Mouse (Mus musculus) stomach, postnatal 0 days (tissue): ENCODE results near the gene Cpt1c.

Source experiments
- CTCF ChIP-seq: IDR thresholded peaks from 2 replicates; pipeline ENCODE4 v1.5.1; 2016; ENCODE audit warnings: antibody characterized with exemption, low read depth, mild to moderate bottlenecking, moderate library complexity
- EP300 ChIP-seq: optimal IDR thresholded peaks from 2 replicates; pipeline ENCODE3; 2016; ENCODE audit warnings: antibody characterized with exemption

DNA sequence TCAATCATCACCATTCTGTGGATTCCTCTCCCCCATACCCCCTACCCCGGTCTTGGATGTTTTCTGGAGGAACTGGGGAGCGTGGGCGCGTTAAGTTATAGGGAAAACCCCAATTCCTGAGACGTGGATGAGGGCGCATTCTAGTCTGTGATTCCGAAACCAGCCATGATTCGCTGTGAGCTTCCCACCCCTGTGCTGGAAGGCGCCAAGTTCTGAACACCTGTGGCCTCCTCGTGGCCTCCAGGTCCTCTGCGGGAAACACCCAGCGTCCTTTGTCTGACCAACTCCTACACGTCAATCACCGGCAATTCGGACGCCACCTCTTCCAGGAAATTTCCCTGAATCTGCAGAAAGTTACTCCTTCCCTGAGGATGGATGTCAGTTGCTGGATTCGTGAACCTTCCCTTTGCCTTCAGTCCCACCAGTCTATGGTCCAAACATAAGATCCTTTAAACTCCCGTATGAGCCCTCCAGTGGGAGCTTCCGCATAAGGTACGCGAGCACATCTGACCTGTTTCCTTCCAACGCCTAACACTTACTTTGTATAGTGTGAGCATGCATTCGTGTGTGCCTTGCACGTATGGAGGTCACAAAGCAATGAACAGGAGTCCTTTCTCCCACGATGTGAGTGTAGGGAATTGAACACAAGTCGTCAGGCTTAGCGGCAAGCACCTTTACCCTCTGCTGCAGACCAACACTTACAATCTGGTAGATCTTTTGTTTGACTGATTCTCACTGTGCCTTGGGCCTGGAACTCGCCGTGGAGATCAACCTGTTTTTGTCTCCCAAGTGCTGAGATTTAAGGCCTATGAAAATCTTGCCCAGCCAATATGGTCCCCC lies 12.4 kb upstream of the Cpt1c start:
- no peak for TF ChIP-seq CTCF
- no peak for TF ChIP-seq EP300
